Mouse (Mus musculus) brown adipose tissue, adult 24 weeks (tissue): ENCODE measurements at regions not wholly inside any gene's neighbourhood (a gene's known extent, or its start where the extent isn't known, plus 50 kb on each side); places are given as distances from the start of the nearest gene placed in this dataset.

ENCODE experiments used
- H3K27ac ChIP-seq: fragments of 200-500 bp; replicated peaks from 2 replicates; pipeline ENCODE4 v1.5.1; 2012; ENCODE audit warnings: low read depth, mild to moderate bottlenecking, low read length
- H3K4me1 ChIP-seq: fragments of 200-500 bp; 2 replicates; pipeline ENCODE4 v1.6.1; 2012; ENCODE audit warnings: low read length, mixed read lengths; ENCODE audit not compliant: control insufficient read depth, insufficient read depth, insufficient read length
- H3K4me3 ChIP-seq: fragments of 200-500 bp; 2 replicates; pipeline ENCODE4 v1.5.1; 2012; ENCODE audit warnings: low read depth, mild to moderate bottlenecking, low read length, moderate library complexity; ENCODE audit not compliant: insufficient read depth

GRCm38 (mm10) chr15:103102068-103102840 lies 64.6 kb downstream of the Smug1 start:
- H3K4me3 ChIP-seq, result peak overlapping the region; percentile 86
- H3K4me1 ChIP-seq, result 0 out of 2 replicates have a peak, but pooled peaks cover 2% of the 10 kb centered on the region
- H3K27ac ChIP-seq, result peak overlapping the region; percentile 83

GRCm38 (mm10) chr15:103100121-103100520 lies 66.8 kb downstream of the Smug1 start:
- H3K4me3 ChIP-seq, result no peak overlapping the region
- 0 out of 2 replicates have a peak, but pooled peaks cover 2% of the 10 kb centered on the region for H3K4me1 ChIP-seq
- no peak overlapping the region; the same call in 1 of the 2 replicates for H3K27ac ChIP-seq

- no peak overlapping the region for H3K4me3 ChIP-seq
- H3K27ac ChIP-seq, result peak overlapping the region; percentile 15; the same call in 1 of the 2 replicates
- H3K4me1 ChIP-seq, result peaks cover 9% of the 10 kb centered on the region
Observed at GRCm38 (mm10) chr15:103094457-103094856, 72.4 kb downstream of the Smug1 start.

- Histone ChIP-seq H3K27ac (peak overlapping the region; percentile 10; the same call in 1 of the 2 replicates), H3K4me1 (peaks cover 9% of the 10 kb centered on the region), H3K4me3 (no peak overlapping the region)
Observed at GRCm38 (mm10) chr15:103093655-103094054, 73.2 kb downstream of the Smug1 start.

- Histone ChIP-seq H3K4me1 (peaks cover 13% of the 10 kb centered on the region), H3K27ac (no peak overlapping the region), H3K4me3 (no peak overlapping the region)
Observed at GRCm38 (mm10) chr15:103092496-103092895, 73.8 kb downstream of the Hoxc4 start.

- peaks cover 24% of the 10 kb centered on the region for H3K4me1 ChIP-seq
- no peak overlapping the region for H3K4me3 ChIP-seq
- peak overlapping the region; percentile 92 for H3K27ac ChIP-seq
Observed at GRCm38 (mm10) chr15:103090280-103091164, 71.8 kb downstream of the Hoxc4 start.

- peak overlapping the region; percentile 92 for H3K27ac ChIP-seq
- no peak overlapping the region for H3K4me3 ChIP-seq
- H3K4me1 ChIP-seq, result peaks cover 24% of the 10 kb centered on the region
Observed at GRCm38 (mm10) chr15:103089852-103090251, 71.1 kb downstream of the Hoxc4 start.

- H3K27ac ChIP-seq, result peak overlapping the region; percentile 92
Observed at GRCm38 (mm10) chr15:103089440-103089839, 70.7 kb downstream of the Hoxc4 start.

GRCm38 (mm10) chr15:103087204-103087603 lies 68.5 kb downstream of the Hoxc4 start:
- no peak overlapping the region for H3K4me3 ChIP-seq
- H3K4me1 ChIP-seq, result peaks cover 20% of the 10 kb centered on the region
- peak overlapping the region; percentile 92 for H3K27ac ChIP-seq

More at GRCm38 (mm10) chr15:103089440-103089839, 70.7 kb downstream of the Hoxc4 start:
- Histone ChIP-seq H3K4me3 (no peak overlapping the region), H3K4me1 (peaks cover 24% of the 10 kb centered on the region)

- peaks cover 20% of the 10 kb centered on the region for H3K4me1 ChIP-seq
- H3K27ac ChIP-seq, result peak overlapping the region; percentile 25
- no peak overlapping the region for H3K4me3 ChIP-seq
Observed at GRCm38 (mm10) chr15:103086672-103087069, 67.9 kb downstream of the Hoxc4 start.
